Mouse (Mus musculus): Measurements from ENCODE around the gene Nisch.
A peak's percentile ranks its signal among the peaks of the same experiment; 100 is the strongest.

The Nisch gene

DNA sequence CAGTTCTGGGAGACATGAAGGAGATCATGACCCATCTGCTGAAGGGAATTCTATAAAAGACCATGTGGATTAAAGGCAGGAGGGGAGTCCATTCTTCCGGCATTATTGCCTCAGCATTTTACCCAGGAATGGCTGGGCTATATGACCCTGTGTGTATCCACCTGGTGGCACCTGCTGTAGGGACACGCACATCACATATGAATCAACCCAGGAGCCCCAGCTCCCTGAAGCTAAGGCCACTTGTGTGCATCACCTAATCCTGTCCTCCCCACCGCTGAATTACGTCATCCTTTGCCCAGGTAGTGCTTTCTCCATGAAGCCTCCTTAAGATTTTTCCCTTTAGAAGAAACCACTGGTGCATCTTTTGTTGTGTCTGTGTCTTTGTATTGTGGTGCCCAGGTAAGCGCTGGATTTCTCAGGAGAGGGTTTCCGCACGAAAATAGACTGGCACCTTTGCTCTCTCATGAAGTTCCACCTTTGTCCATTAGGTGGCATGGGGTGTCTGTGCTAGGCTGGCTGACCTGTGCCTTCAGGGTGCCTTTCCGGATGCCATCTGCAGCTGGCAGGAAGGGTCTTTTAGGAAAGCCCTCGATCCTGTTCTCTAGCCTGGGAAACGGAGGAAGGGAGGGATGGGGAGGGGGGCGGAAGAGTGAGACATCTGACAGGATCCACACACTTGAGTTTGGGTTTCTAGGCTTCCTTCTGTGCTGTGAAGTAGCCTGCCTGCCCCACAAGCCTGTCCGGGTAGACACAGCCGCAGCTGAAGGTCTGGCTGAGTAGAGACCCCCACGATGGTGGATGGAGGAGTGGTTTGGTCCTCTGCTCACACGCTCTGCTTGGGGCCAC, 1.4 kb downstream of the Nisch start:
- DNase-seq (ENCODE audit: low spot score in 2 of 2): peak; percentile 56 to 65

DNA sequence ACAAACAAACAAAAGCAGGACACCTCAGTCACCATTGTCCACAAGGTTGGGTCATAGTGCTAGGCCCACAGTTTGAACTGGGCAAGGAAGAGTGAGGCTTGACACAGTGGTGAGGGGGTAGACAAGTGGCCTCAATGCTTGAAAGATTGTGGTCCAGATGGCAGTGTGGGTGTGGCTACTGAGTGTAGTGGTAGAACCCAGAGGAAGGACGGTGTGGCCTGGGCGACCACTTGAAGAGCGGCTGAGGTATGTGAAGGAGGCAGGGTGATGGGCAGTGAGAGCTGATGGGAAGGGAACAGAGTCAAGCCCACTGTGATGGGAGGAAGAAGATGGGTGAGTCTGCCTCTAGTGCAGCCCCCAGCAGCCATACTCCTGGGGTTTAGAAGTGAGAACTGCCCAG, 2.1 kb downstream of the Nisch start:
- no peak for DNase-seq (ENCODE audit: low spot score in 2 of 2)

- DNase-seq (ENCODE audit: low spot score in 2 of 2): no peak
Observed at GRCm38 (mm10) chr14:31213868-31214267, 2.9 kb downstream of the Nisch start.

- DNase-seq (ENCODE audit: low spot score in 2 of 2): no peak
Observed at GRCm38 (mm10) chr14:31212499-31212898, 4.2 kb downstream of the Nisch start.

GRCm38 (mm10) chr14:31211854-31212253, 4.9 kb downstream of the Nisch start:
- no peak for DNase-seq (ENCODE audit: low spot score in 2 of 2)

DNA sequence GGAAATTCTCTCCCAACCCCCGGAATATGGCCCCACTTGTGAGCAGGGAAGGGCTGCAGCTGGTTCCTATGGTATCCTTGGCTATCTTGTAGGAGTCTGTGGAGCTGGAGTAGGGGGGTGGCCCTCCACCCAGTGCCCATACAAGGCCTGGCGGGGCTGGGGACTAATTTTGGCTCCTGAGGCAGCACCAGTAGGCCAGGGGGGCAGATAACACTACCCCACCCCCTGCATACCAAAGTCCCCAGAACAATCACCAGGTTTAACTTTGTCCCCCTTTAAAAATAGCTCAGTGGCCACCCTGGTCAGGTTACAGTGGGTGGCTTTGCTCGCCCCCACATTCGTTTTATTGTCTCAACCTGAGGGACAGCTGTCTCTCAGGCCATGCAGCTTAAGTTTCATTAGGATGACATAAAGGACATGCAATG, 7.6 kb downstream of the Nisch start:
- no peak for DNase-seq (ENCODE audit: low spot score in 2 of 2)

GRCm38 (mm10) chr14:31208084-31208483, 8.7 kb downstream of the Nisch start, which contains the start of gene Tnnc1:
Gene Tnnc1 (plus strand): TSS chr14:31208312.
- DNase-seq (ENCODE audit: low spot score in 2 of 2): no peak

DNA sequence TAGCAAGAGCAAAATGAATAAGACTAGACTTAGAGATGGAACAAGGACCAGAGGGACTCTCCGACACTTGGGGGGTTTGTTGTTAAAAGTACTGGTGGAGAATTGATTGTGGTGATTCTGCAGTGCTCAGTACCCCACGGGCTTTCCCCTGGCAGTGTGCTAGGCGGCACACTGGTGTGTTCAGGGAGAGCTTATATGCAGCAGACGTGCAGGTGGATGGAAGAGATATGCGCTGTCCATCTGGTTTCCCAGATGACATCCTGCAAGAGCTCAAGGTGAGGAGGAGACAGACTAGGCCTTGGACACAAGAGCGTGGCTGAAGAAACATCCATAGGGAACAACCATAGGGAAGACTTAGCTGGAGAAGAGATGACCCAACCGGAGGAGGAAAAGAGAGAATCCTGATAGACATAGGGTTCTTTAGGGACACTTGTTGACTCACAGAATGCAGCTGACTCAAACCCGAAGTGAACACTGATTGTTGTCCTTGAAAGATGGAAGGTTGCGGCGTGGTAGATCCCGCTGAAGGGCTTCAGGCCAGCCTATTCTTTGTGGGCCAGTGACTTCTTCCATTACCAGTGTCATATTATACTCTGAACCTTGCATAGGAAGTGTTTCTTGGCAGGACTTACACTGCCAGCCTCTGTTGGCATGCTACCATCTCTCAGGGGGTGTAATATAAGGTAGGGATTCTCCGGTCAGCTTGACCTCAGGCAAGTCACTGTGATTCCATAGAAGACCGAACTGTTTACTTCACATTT, 9.5 kb downstream of the Nisch start:
- peak in 1 of 2 experiments; percentile 51 for DNase-seq (ENCODE audit: low spot score in 2 of 2)

GRCm38 (mm10) chr14:31206472-31206981, 10.2 kb downstream of the Nisch start:
- peak; percentile 97 to 98 for DNase-seq (ENCODE audit: low spot score in 2 of 2)

GRCm38 (mm10) chr14:31205562-31206467, 10.9 kb downstream of the Nisch start:
- DNase-seq (ENCODE audit: low spot score in 2 of 2): peak; percentile 64 to 72

GRCm38 (mm10) chr14:31205244-31205561, 11.5 kb downstream of the Nisch start:
- DNase-seq (ENCODE audit: low spot score in 2 of 2): no peak

- DNase-seq (ENCODE audit: low spot score in 2 of 2): no peak
Observed at GRCm38 (mm10) chr14:31204844-31205243, 11.9 kb downstream of the Nisch start.

GRCm38 (mm10) chr14:31200038-31200437, 16.7 kb downstream of the Nisch start:
- DNase-seq (ENCODE audit: low spot score in 2 of 2): no peak

DNA sequence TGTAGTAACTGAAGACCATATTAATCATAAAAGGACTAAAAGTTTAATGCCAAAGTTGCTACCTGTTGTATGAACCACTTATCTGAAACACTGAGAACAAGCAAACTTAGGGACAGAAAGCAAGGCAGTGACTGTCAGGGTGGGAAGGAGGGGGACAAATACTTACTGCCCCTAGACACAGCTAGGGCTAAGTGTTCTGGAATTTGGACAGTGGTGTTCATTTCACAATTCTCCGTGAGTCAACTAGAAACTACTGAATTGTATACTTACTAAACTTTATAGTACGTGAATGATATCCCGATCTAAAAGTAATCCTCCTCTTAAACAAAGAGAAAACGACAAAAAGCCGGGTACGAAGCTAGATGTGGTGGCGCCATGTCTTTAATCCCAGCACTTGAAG, 17.1 kb downstream of the Nisch start:
- no peak for DNase-seq (ENCODE audit: low spot score in 2 of 2)

DNA sequence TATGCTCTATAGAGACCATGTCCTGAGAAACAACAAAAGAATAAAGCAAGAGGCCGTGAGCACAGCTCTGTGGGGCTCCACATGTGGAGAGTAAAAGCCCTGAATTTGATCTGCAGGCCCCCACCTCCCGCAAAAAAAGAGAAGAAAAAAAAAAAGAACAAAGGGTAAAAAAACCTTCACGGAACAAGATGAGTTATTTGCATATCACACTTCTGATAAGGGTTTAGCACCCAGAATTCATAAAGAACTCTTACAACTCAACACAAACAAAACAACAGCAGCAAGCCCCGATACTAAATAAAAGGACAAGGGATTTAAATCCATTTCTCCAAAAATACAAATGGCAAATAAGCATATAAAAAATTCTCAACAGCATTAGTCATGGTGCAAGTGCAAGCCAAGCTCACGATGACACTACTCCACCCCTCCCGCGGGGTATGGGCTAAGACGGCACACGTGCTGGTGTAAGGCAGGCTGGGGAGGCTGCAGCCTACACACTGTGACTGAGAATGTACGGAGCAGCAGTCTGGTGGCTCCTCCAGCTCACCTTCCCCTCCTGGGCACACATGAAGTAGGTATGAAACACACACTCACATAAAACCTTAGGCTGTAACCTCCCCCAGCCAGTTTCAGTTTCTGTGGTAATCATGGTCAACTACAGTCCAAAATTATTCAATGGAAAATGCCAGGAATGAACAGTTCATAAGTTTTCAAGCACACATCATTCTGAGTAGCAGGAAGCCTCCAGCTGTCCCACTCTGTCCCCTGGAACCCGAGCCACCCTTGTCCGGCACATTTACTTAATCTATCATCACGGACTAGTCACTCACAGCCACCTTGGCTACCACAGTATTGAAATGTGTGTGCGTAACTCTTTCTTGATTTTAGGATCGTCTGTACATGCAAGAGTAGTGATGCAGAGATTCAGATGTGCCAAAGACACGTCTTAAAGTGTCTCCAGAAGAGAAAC, 18.9 kb downstream of the Nisch start:
- peak in 1 of 2 experiments; percentile 54 for DNase-seq (ENCODE audit: low spot score in 2 of 2)

DNA sequence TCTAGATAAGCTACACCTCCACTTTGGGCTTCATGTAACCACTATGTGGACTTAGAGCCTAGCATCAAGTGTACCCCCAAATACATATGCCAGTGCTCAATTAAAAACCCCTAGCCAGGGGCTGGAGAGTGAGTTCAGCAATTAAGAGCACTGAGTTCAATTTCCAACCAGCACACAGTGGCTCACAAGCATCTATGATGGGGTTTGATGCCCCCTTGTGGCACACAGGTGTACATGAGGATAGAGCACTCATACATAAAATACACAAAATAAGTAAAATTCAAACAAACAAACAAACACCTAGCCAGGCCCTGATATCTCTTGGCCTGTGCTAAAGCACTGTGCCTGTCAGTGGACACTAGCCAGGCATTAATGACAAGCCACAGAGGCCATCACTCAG, 20.8 kb downstream of the Nisch start:
- no peak for DNase-seq (ENCODE audit: low spot score in 2 of 2)

- DNase-seq (ENCODE audit: low spot score in 2 of 2): no peak
Observed at GRCm38 (mm10) chr14:31195521-31195920, 21.2 kb downstream of the Nisch start.

- peak in 1 of 2 experiments; percentile 68 for DNase-seq (ENCODE audit: low spot score in 2 of 2)
Observed at GRCm38 (mm10) chr14:31194891-31195513, 21.7 kb downstream of the Nisch start.

GRCm38 (mm10) chr14:31194441-31194840, 22.3 kb downstream of the Nisch start:
- no peak for DNase-seq (ENCODE audit: low spot score in 2 of 2)

- peak in 1 of 2 experiments; percentile 59 for DNase-seq (ENCODE audit: low spot score in 2 of 2)
Observed at GRCm38 (mm10) chr14:31193791-31194190, 23.0 kb downstream of the Nisch start.
